Mouse (Mus musculus): ENCODE measurements around the gene Cfap97d1. TPM values are rescaled to one million over a fixed set of nuclear protein-coding genes. Genes with fewer than 3 reads are reported as not detected.

Cfap97d1 gene
- polyA plus RNA-seq (2014; fragmentation: Illumina TruSeq; extraction: RNeasy Lipid Tissue Mini Kit (QIAGEN cat#74804); ENCODE audit: insufficient read depth, low read depth, low replicate concordance), result not detected

GRCm38 (mm10) chr11:101984054-101985025 is at the start of gene Cfap97d1:
Gene Cfap97d1, plus strand, starts transcription at chr11:101984279.

GRCm38 (mm10) chr11:101966965-101967614 is 17.0 kb upstream of the Cfap97d1 start, which contains the start of gene Sost:
Gene Sost, minus strand, starts transcription at chr11:101967015.

GRCm38 (mm10) chr11:101986913-101987312 is 2.8 kb downstream of the Cfap97d1 start, which contains the start of gene Dusp3:
Gene Dusp3, minus strand, starts transcription at chr11:101987013.

GRCm38 (mm10) chr11:102028087-102028816 is 44.2 kb downstream of the Cfap97d1 start, which contains the start of gene Mpp3:
Gene Mpp3, minus strand, starts transcription at chr11:102028461.

GRCm38 (mm10) chr11:102041350-102041949 is 57.4 kb downstream of the Cfap97d1 start, which contains the start of gene Cd300lg:
Gene Cd300lg, plus strand, starts transcription at chr11:102041509.

Other genes starting within 250 kb of the Cfap97d1 start
- gene Etv4, start 198.9 kb upstream of the Cfap97d1 start, polyA plus RNA-seq (2014; fragmentation: Illumina TruSeq; extraction: RNeasy Lipid Tissue Mini Kit (QIAGEN cat#74804); ENCODE audit: insufficient read depth, low read depth, low replicate concordance), result 0.19 TPM
- gene Meox1, start 89.9 kb upstream of the Cfap97d1 start, polyA plus RNA-seq (2014; fragmentation: Illumina TruSeq; extraction: RNeasy Lipid Tissue Mini Kit (QIAGEN cat#74804); ENCODE audit: insufficient read depth, low read depth, low replicate concordance), result 11.6 TPM
- 1.8 TPM for gene Sost, start 17.3 kb upstream of the Cfap97d1 start, polyA plus RNA-seq (2014; fragmentation: Illumina TruSeq; extraction: RNeasy Lipid Tissue Mini Kit (QIAGEN cat#74804); ENCODE audit: insufficient read depth, low read depth, low replicate concordance)
- gene Dusp3, start 2.7 kb downstream of the Cfap97d1 start, polyA plus RNA-seq (2014; fragmentation: Illumina TruSeq; extraction: RNeasy Lipid Tissue Mini Kit (QIAGEN cat#74804); ENCODE audit: insufficient read depth, low read depth, low replicate concordance), result 73.3 TPM
- 1.9 TPM for gene Mpp3, start 44.2 kb downstream of the Cfap97d1 start, polyA plus RNA-seq (2014; fragmentation: Illumina TruSeq; extraction: RNeasy Lipid Tissue Mini Kit (QIAGEN cat#74804); ENCODE audit: insufficient read depth, low read depth, low replicate concordance)
- gene Cd300lg, start 57.2 kb downstream of the Cfap97d1 start, polyA plus RNA-seq (2014; fragmentation: Illumina TruSeq; extraction: RNeasy Lipid Tissue Mini Kit (QIAGEN cat#74804); ENCODE audit: insufficient read depth, low read depth, low replicate concordance), result 11.4 TPM
- gene Mpp2, start 104.2 kb downstream of the Cfap97d1 start, polyA plus RNA-seq (2014; fragmentation: Illumina TruSeq; extraction: RNeasy Lipid Tissue Mini Kit (QIAGEN cat#74804); ENCODE audit: insufficient read depth, low read depth, low replicate concordance), result 3.7 TPM
- 2.6 TPM for gene Ppy, start 117.0 kb downstream of the Cfap97d1 start, polyA plus RNA-seq (2014; fragmentation: Illumina TruSeq; extraction: RNeasy Lipid Tissue Mini Kit (QIAGEN cat#74804); ENCODE audit: insufficient read depth, low read depth, low replicate concordance)
- gene Pyy, start 123.6 kb downstream of the Cfap97d1 start, polyA plus RNA-seq (2014; fragmentation: Illumina TruSeq; extraction: RNeasy Lipid Tissue Mini Kit (QIAGEN cat#74804); ENCODE audit: insufficient read depth, low read depth, low replicate concordance), result not detected
- not detected for gene Nags, start 161.2 kb downstream of the Cfap97d1 start, polyA plus RNA-seq (2014; fragmentation: Illumina TruSeq; extraction: RNeasy Lipid Tissue Mini Kit (QIAGEN cat#74804); ENCODE audit: insufficient read depth, low read depth, low replicate concordance)
- 11.7 TPM for gene Tmem101, start 172.1 kb downstream of the Cfap97d1 start, polyA plus RNA-seq (2014; fragmentation: Illumina TruSeq; extraction: RNeasy Lipid Tissue Mini Kit (QIAGEN cat#74804); ENCODE audit: insufficient read depth, low read depth, low replicate concordance)
- gene Lsm12, start 201.0 kb downstream of the Cfap97d1 start, polyA plus RNA-seq (2014; fragmentation: Illumina TruSeq; extraction: RNeasy Lipid Tissue Mini Kit (QIAGEN cat#74804); ENCODE audit: insufficient read depth, low read depth, low replicate concordance), result 14.7 TPM
- gene G6pc3, start 205.3 kb downstream of the Cfap97d1 start, polyA plus RNA-seq (2014; fragmentation: Illumina TruSeq; extraction: RNeasy Lipid Tissue Mini Kit (QIAGEN cat#74804); ENCODE audit: insufficient read depth, low read depth, low replicate concordance), result 23.3 TPM
- gene Hdac5, start 245.9 kb downstream of the Cfap97d1 start, polyA plus RNA-seq (2014; fragmentation: Illumina TruSeq; extraction: RNeasy Lipid Tissue Mini Kit (QIAGEN cat#74804); ENCODE audit: insufficient read depth, low read depth, low replicate concordance), result 49.2 TPM